Mouse (Mus musculus): ENCODE measurements around the gene Sec31a. TPM values are rescaled to one million over a fixed set of nuclear protein-coding genes. Genes with fewer than 3 reads are reported as not detected.

Sec31a gene
- polyA plus RNA-seq, 1 experiment from 2014 or later = 114 TPM

GRCm38 (mm10) chr5:100336876-100337275 lies 79.2 kb downstream of the Sec31a start:
- Histone ChIP-seq H3K9me3 (no peaks in the 10 kb centered on the region), H3K4me3 (no peak overlapping the region), H3K27me3 (ENCODE audit: insufficient read depth, poor library complexity, severe bottlenecking) (no peaks in the 10 kb centered on the region), H3K4me1 (replicated peaks) (peaks cover 23% of the 10 kb centered on the region), H3K27ac (no peak overlapping the region), H3K36me3 (no peaks in the 10 kb centered on the region)
- 88% methylated on average over 7 of the region's 7 CpGs for WGBS
- no peak for DNase-seq (ENCODE audit: low spot score)

- no peak for DNase-seq (ENCODE audit: low spot score)
- H3K27me3 ChIP-seq (ENCODE audit: insufficient read depth, poor library complexity, severe bottlenecking) = no peaks in the 10 kb centered on the region
- peaks cover 30% of the 10 kb centered on the region for H3K4me1 ChIP-seq (replicated peaks)
- H3K4me3 ChIP-seq = no peak overlapping the region
- no peak overlapping the region for H3K27ac ChIP-seq
- H3K9me3 ChIP-seq = no peaks in the 10 kb centered on the region
- no peaks in the 10 kb centered on the region for H3K36me3 ChIP-seq
- 92% methylated on average over 5 of the region's 5 CpGs for WGBS
Measured at GRCm38 (mm10) chr5:100335581-100336080, 80.4 kb downstream of the Sec31a start.

- Histone ChIP-seq H3K36me3 (no peaks in the 10 kb centered on the region), H3K27ac (no peak overlapping the region), H3K27me3 (ENCODE audit: insufficient read depth, poor library complexity, severe bottlenecking) (no peaks in the 10 kb centered on the region), H3K4me1 (replicated peaks) (peaks cover 30% of the 10 kb centered on the region), H3K9me3 (no peaks in the 10 kb centered on the region), H3K4me3 (no peak overlapping the region)
- DNase-seq (ENCODE audit: low spot score) = no peak
- 41% methylated on average over 6 of the region's 6 CpGs for WGBS
Measured at GRCm38 (mm10) chr5:100334686-100335085, 81.3 kb downstream of the Sec31a start.

GRCm38 (mm10) chr5:100333607-100334380 lies 82.2 kb downstream of the Sec31a start:
- 0 out of 2 replicates have a peak overlapping the region, but pooled peaks have one; percentile 20 for H3K27ac ChIP-seq
- WGBS = 69% methylated on average over 14 of the region's 14 CpGs
- no peaks in the 10 kb centered on the region for H3K9me3 ChIP-seq
- H3K4me1 ChIP-seq (replicated peaks) = peaks cover 30% of the 10 kb centered on the region
- no peaks in the 10 kb centered on the region for H3K27me3 ChIP-seq (ENCODE audit: insufficient read depth, poor library complexity, severe bottlenecking)
- no peak for DNase-seq (ENCODE audit: low spot score)
- H3K36me3 ChIP-seq = no peaks in the 10 kb centered on the region
- no peak overlapping the region for H3K4me3 ChIP-seq

- no peaks in the 10 kb centered on the region; the same call in 1 of the 2 replicates for H3K27me3 ChIP-seq (ENCODE audit: insufficient read depth, poor library complexity, severe bottlenecking)
- H3K27ac ChIP-seq = peak overlapping the region; percentile 45; the same call in 1 of the 2 replicates
- no peak overlapping the region for H3K4me3 ChIP-seq
- no peaks in the 10 kb centered on the region for H3K9me3 ChIP-seq
- peak; percentile 27 for DNase-seq (ENCODE audit: low spot score)
- WGBS = 54% methylated on average over 8 of the region's 8 CpGs
- H3K4me1 ChIP-seq (replicated peaks) = peaks cover 30% of the 10 kb centered on the region
- no peaks in the 10 kb centered on the region for H3K36me3 ChIP-seq
Measured at GRCm38 (mm10) chr5:100332300-100333004, 83.6 kb downstream of the Sec31a start.

GRCm38 (mm10) chr5:100331636-100332035 lies 84.4 kb downstream of the Sec31a start:
- 82% methylated on average over 8 of the region's 8 CpGs for WGBS
- H3K9me3 ChIP-seq = no peaks in the 10 kb centered on the region

GRCm38 (mm10) chr5:100322081-100322480 lies 94.0 kb downstream of the Sec31a start:
- no peaks in the 10 kb centered on the region for H3K9me3 ChIP-seq
- H3K27me3 ChIP-seq (ENCODE audit: insufficient read depth, poor library complexity, severe bottlenecking) = no peaks in the 10 kb centered on the region
- H3K27ac ChIP-seq = no peak overlapping the region
- no peaks in the 10 kb centered on the region for H3K36me3 ChIP-seq
- DNase-seq (ENCODE audit: low spot score) = peak; percentile 88
- 1% methylated on average over 11 of the region's 11 CpGs for WGBS
- H3K4me3 ChIP-seq = no peak overlapping the region
- H3K4me1 ChIP-seq (replicated peaks) = peaks cover 10% of the 10 kb centered on the region

More at GRCm38 (mm10) chr5:100331636-100332035, 84.4 kb downstream of the Sec31a start:
- peaks cover 30% of the 10 kb centered on the region for H3K4me1 ChIP-seq (replicated peaks)
- H3K27me3 ChIP-seq (ENCODE audit: insufficient read depth, poor library complexity, severe bottlenecking) = no peaks in the 10 kb centered on the region; the same call in 1 of the 2 replicates
- peak overlapping the region; percentile 66 for H3K27ac ChIP-seq
- no peak for DNase-seq (ENCODE audit: low spot score)
- no peak overlapping the region for H3K4me3 ChIP-seq
- no peaks in the 10 kb centered on the region for H3K36me3 ChIP-seq

- Histone ChIP-seq H3K9me3 (no peaks in the 10 kb centered on the region), H3K27ac (no peak overlapping the region), H3K36me3 (no peaks in the 10 kb centered on the region), H3K4me1 (replicated peaks) (peaks cover 17% of the 10 kb centered on the region), H3K27me3 (ENCODE audit: insufficient read depth, poor library complexity, severe bottlenecking) (no peaks in the 10 kb centered on the region), H3K4me3 (no peak overlapping the region)
- DNase-seq (ENCODE audit: low spot score) = no peak
- WGBS = 78% methylated on average over 7 of the region's 7 CpGs
Measured at GRCm38 (mm10) chr5:100317842-100318241, 98.2 kb downstream of the Sec31a start.

- H3K4me3 ChIP-seq = no peak overlapping the region
- no peaks in the 10 kb centered on the region for H3K9me3 ChIP-seq
- no peaks in the 10 kb centered on the region for H3K27me3 ChIP-seq (ENCODE audit: insufficient read depth, poor library complexity, severe bottlenecking)
- no peaks in the 10 kb centered on the region for H3K36me3 ChIP-seq
- H3K27ac ChIP-seq = no peak overlapping the region
- 87% methylated on average over 18 of the region's 18 CpGs for WGBS
- DNase-seq (ENCODE audit: low spot score) = no peak
- peaks cover 13% of the 10 kb centered on the region; the same call in 1 of the 2 replicates for H3K4me1 ChIP-seq (replicated peaks)
Measured at GRCm38 (mm10) chr5:100317010-100317409, 99.0 kb downstream of the Sec31a start.

- DNase-seq (ENCODE audit: low spot score) = no peak
- Histone ChIP-seq H3K4me1 (replicated peaks) (peaks cover 13% of the 10 kb centered on the region; the same call in 1 of the 2 replicates), H3K27me3 (ENCODE audit: insufficient read depth, poor library complexity, severe bottlenecking) (no peaks in the 10 kb centered on the region), H3K27ac (no peak overlapping the region), H3K36me3 (no peaks in the 10 kb centered on the region), H3K9me3 (no peaks in the 10 kb centered on the region), H3K4me3 (no peak overlapping the region)
- WGBS = 45% methylated on average over 3 of the region's 3 CpGs
Measured at GRCm38 (mm10) chr5:100315646-100316045, 100.4 kb downstream of the Sec31a start.

- WGBS = 92% methylated on average over 5 of the region's 5 CpGs
- DNase-seq (ENCODE audit: low spot score) = no peak
- peaks cover 9% of the 10 kb centered on the region; the same call in 1 of the 2 replicates for H3K4me1 ChIP-seq (replicated peaks)
- no peaks in the 10 kb centered on the region for H3K9me3 ChIP-seq
- H3K27me3 ChIP-seq (ENCODE audit: insufficient read depth, poor library complexity, severe bottlenecking) = no peaks in the 10 kb centered on the region
- no peak overlapping the region for H3K4me3 ChIP-seq
- no peaks in the 10 kb centered on the region for H3K36me3 ChIP-seq
- H3K27ac ChIP-seq = no peak overlapping the region
Measured at GRCm38 (mm10) chr5:100312391-100312790, 103.6 kb downstream of the Sec31a start.
